ENCODE assay signal across 16 mouse cellular contexts in the genomic region with DNA sequence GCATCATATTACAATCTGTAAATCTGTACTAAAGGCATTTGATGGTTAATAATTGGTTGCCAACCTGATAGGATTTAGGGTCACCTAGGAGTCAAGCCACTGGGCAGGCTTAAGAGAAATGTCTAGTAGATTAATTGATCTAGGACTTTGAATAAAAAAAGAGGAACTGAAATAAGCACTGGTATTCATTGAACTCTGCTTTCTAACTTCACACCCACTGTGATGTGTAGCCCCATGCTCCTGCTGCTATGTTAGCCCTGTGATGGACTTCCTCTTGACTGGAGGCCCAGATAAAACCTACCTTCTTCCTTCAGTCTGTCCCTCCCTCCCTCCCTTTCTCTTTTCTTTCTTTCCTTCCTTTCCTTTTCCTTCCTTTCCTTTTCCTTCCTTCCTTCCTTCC.
"Had no signal": no experiment of that assay in that cellular context is flagged by ENCODE, and none has a peak within 500 bp of the region (broad histone marks: within the 10 kb centered on the region; RNA-seq: fewer than 3 reads in every experiment).

No protein-coding gene starts in this region.

- H3K9ac ChIP-seq: kidney, embryonic 15.5 days; limb, embryonic 13.5 days; liver, embryonic 14.5 days; midbrain, embryonic 15.5 days; stomach, embryonic 15.5 days had no signal

- H3K27me3 ChIP-seq: kidney, embryonic 15.5 days; limb, embryonic 13.5 days; megakaryocyte, embryonic 14.5 days; midbrain, embryonic 15.5 days; stomach, embryonic 15.5 days had no signal

- H3K4me3 ChIP-seq: kidney, embryonic 15.5 days; limb, embryonic 13.5 days; megakaryocyte, embryonic 14.5 days; midbrain, embryonic 15.5 days; stomach, embryonic 15.5 days had no signal

- ATAC-seq: midbrain, embryonic 15.5 days had no signal

- H3K4me2 ChIP-seq: kidney, embryonic 15.5 days; limb, embryonic 13.5 days; midbrain, embryonic 11.5 days; midbrain, embryonic 15.5 days; stomach, embryonic 15.5 days had no signal

- DNase-seq: kidney, adult 2 months; kidney, postnatal 14 days; left cerebral cortex, postnatal 4 days; lung, adult 18-20 months; lung, postnatal 36 days; right cerebral cortex, adult 18-20 months; right cerebral cortex, postnatal 25 days; thymus, adult 2 months; thymus, postnatal 36 days had no signal

- H3K27ac ChIP-seq: kidney, embryonic 15.5 days; limb, embryonic 13.5 days; liver, embryonic 14.5 days; midbrain, embryonic 15.5 days; stomach, embryonic 15.5 days had no signal

- H3K4me1 ChIP-seq: kidney, embryonic 15.5 days; limb, embryonic 13.5 days; midbrain, embryonic 15.5 days; stomach, embryonic 15.5 days had no signal

- H3K9me3 ChIP-seq: kidney, embryonic 15.5 days; limb, embryonic 13.5 days; megakaryocyte, embryonic 14.5 days; midbrain, embryonic 15.5 days; stomach, embryonic 15.5 days had no signal
